Mouse (Mus musculus): Measurements from ENCODE around the gene Rab6b. TPM values are rescaled to one million over a fixed set of nuclear protein-coding genes. Genes with fewer than 3 reads are reported as not detected.

Rab6b gene
- total and polyA plus RNA-seq, 3 experiments: 0.04 to 0.19 TPM; not detected in 1

DNA sequence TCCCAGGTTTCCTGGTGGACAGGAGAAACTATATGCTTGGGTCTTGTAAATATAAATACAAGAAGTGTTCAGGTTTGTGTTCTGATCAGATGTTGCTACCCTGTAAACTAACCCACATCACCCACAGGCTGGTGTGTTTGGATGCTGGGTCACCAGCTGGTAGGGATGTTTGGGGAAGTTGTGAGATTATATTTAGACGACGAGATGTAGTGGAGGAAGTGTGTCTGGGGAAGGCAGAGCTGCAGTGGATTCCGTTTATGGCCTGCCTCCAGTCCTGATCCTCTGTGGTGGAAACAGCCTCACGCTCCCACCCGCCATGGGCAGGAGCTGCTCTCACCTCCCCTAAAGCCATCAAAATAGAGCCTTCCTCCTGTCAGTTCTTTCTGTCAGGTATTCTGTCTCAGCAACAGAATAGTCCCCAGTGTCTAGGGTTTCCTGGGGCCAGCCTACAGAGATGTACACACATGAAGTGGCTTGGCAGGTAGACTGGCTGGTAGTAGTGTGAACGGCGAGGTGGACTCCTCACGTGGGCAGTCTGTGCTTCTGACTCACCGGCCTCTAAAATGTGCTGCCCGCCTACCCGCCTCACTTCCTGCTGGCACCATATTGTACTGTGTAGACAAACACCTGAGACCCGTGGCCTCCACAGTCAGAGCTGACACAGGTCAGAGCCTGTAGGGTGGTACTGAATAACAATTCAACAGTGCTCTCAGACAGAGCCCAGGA, 37.6 kb downstream of the Rab6b start:
- in situ Hi-C loops (cut with MboI; ENCODE audit: low pct_ligation_motif_present, low pct_unique_long_range_greater_than_20kb, low sequenced_read_pairs) (no loop called here), dilution Hi-C loops (cut with MboI; ENCODE audit: extremely low pct_ligation_motif_present, extremely low pct_unique_long_range_greater_than_20kb, low sequenced_read_pairs) (no loop called here)
- no peak overlapping the region for H3K27ac ChIP-seq (ENCODE audit: insufficient read depth, low read depth)

DNA sequence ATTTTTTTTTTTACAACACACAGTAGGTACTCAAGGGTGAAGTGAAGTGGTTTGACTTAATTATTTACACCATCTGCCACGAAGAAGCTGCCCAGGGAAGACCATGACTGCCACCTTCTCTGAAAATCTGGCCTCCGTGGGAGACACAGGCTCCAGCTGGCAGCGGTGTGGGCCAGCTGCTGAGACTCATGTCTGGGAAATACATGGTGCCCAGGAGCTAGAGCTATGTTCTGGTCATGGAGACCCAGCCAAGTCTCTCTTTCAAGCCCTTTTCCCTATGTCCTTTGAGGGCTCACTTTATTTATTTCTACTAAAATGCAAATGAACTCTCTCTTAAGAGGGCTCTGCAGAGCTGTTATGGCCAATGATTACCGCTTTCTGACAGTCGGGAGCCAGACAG, 41.7 kb downstream of the Rab6b start:
- H3K27ac ChIP-seq (ENCODE audit: insufficient read depth, low read depth): no peak overlapping the region
- no peaks in the 10 kb centered on the region for H3K79me2 ChIP-seq (replicated peaks; ENCODE audit: control insufficient read depth, extremely low read depth, insufficient read depth, poor library complexity, severe bottlenecking)
- no peak overlapping the region for H3K4me2 ChIP-seq (ENCODE audit: insufficient read depth, low read depth, poor library complexity, severe bottlenecking)
- peaks cover 10 to 41% of the 10 kb centered on the region in 2 experiments for H3K4me1 ChIP-seq (ENCODE audit: control insufficient read depth in 1 of 2, insufficient read depth in 2 of 2)
- DNase-seq (ENCODE audit: extremely low read depth): no peak
- no peak overlapping the region for H3K9ac ChIP-seq (ENCODE audit: insufficient read depth, low read depth)
- H3K36me3 ChIP-seq (replicated peaks in 1 of 2; ENCODE audit: control insufficient read depth in 1 of 2, insufficient read depth in 1 of 2, low read length in 1 of 2): no peaks in the 10 kb centered on the region
- H3K9me3 ChIP-seq (replicated peaks; ENCODE audit: low read length): peaks cover 2% of the 10 kb centered on the region
- no peak overlapping the region for H3K4me3 ChIP-seq (replicated peaks in 1 of 3; ENCODE audit: low read depth in 2 of 3, low read length in 2 of 3, poor library complexity in 1 of 3)
- dilution Hi-C loops (cut with MboI; ENCODE audit: extremely low pct_ligation_motif_present, extremely low pct_unique_long_range_greater_than_20kb, low sequenced_read_pairs) (no loop called here), in situ Hi-C loops (cut with MboI; ENCODE audit: low pct_ligation_motif_present, low pct_unique_long_range_greater_than_20kb, low sequenced_read_pairs) (no loop called here)
- H3K27me3 ChIP-seq (replicated peaks): no peaks in the 10 kb centered on the region
- TF ChIP-seq E2F4 (IDR thresholded peaks at IDR 0.05; ENCODE audit: insufficient replicate concordance, low read depth, low read length): no peak
- TF ChIP-seq NELFE (IDR thresholded peaks at IDR 0.05; ENCODE audit: low read depth, low read length): no peak
- TF ChIP-seq BHLHE40 (IDR thresholded peaks at IDR 0.05; ENCODE audit: low read depth, low read length): no peak
- no peak for TF ChIP-seq MAX (IDR thresholded peaks at IDR 0.05; ENCODE audit: low read length)
- no peak for TF ChIP-seq ETS1 (conservative IDR thresholded peaks at IDR 0.05; ENCODE audit: low read depth, low read length)
- TF ChIP-seq JUND (conservative IDR thresholded peaks at IDR 0.05; ENCODE audit: low read depth, low read length): no peak
- no peak for TF ChIP-seq SIN3A (IDR thresholded peaks at IDR 0.05; ENCODE audit: low read length)
- no peak for TF ChIP-seq ZC3H11A (IDR thresholded peaks at IDR 0.05; ENCODE audit: low read depth, low read length)
- TF ChIP-seq USF1 (IDR thresholded peaks at IDR 0.05; ENCODE audit: low read depth, low read length): no peak
- TF ChIP-seq GABPA (IDR thresholded peaks at IDR 0.05; ENCODE audit: insufficient replicate concordance, low read depth, low read length): no peak
- no peak for TF ChIP-seq HCFC1 (IDR thresholded peaks at IDR 0.05; ENCODE audit: low read depth, low read length)
- TF ChIP-seq MAZ (IDR thresholded peaks at IDR 0.05; ENCODE audit: low read depth, low read length): no peak

More for the DNA sequence above, 37.6 kb downstream of the Rab6b start:
- Histone ChIP-seq H3K9ac (ENCODE audit: insufficient read depth, low read depth) (no peak overlapping the region), H3K27me3 (replicated peaks) (no peaks in the 10 kb centered on the region), H3K79me2 (replicated peaks; ENCODE audit: control insufficient read depth, extremely low read depth, insufficient read depth, poor library complexity, severe bottlenecking) (no peaks in the 10 kb centered on the region), H3K4me2 (ENCODE audit: insufficient read depth, low read depth, poor library complexity, severe bottlenecking) (no peak overlapping the region), H3K4me3 (replicated peaks in 1 of 3; ENCODE audit: low read depth in 2 of 3, low read length in 2 of 3, poor library complexity in 1 of 3) (no peak overlapping the region), H3K9me3 (replicated peaks; ENCODE audit: low read length) (peaks cover 2% of the 10 kb centered on the region), H3K36me3 (replicated peaks in 1 of 2; ENCODE audit: control insufficient read depth in 1 of 2, insufficient read depth in 1 of 2, low read length in 1 of 2) (no peaks in the 10 kb centered on the region), H3K4me1 (ENCODE audit: control insufficient read depth in 1 of 2, insufficient read depth in 2 of 2) (peaks cover 23 to 61% of the 10 kb centered on the region in 2 experiments)
- no peak for DNase-seq (ENCODE audit: extremely low read depth)
- TF ChIP-seq SIN3A (IDR thresholded peaks at IDR 0.05; ENCODE audit: low read length) (no peak), MAX (IDR thresholded peaks at IDR 0.05; ENCODE audit: low read length) (no peak), POLR2A (IDR thresholded peaks at IDR 0.05; ENCODE audit: low read depth, low read length) (no peak), MXI1 (IDR thresholded peaks at IDR 0.05; ENCODE audit: low read depth, low read length) (no peak), JUND (conservative IDR thresholded peaks at IDR 0.05; ENCODE audit: low read depth, low read length) (no peak), EP300 (IDR thresholded peaks at IDR 0.05; ENCODE audit: low read length) (no peak), RAD21 (IDR thresholded peaks at IDR 0.05; ENCODE audit: low read depth, low read length) (no peak), USF1 (IDR thresholded peaks at IDR 0.05; ENCODE audit: low read depth, low read length) (no peak), JUN (IDR thresholded peaks at IDR 0.05; ENCODE audit: insufficient read depth, low read depth, low read length) (no peak), MAFK (IDR thresholded peaks at IDR 0.05; ENCODE audit: insufficient replicate concordance, low read length) (no peak), ELF1 (IDR thresholded peaks at IDR 0.05; ENCODE audit: low read depth, low read length) (no peak), NELFE (IDR thresholded peaks at IDR 0.05; ENCODE audit: low read depth, low read length) (no peak), POLR2AphosphoS2 (IDR thresholded peaks at IDR 0.05; ENCODE audit: low read depth, low read length) (no peak), ZC3H11A (IDR thresholded peaks at IDR 0.05; ENCODE audit: low read depth, low read length) (no peak), E2F4 (IDR thresholded peaks at IDR 0.05; ENCODE audit: insufficient replicate concordance, low read depth, low read length) (no peak)

All from CH12.LX (cell line).